Comparison of ENCODE assay signal across 8 mouse cellular contexts in genomic region chr13:51017727-51018321, GRCm38 (mm10).
DNase-seq lines count a peak whose midpoint lies in the region; ATAC-seq and TF ChIP-seq lines count a peak whose summit lies in the region.
"Had no signal": no experiment of that assay in that cellular context is flagged by ENCODE, and none has a peak within 500 bp of the region (broad histone marks: within the 10 kb centered on the region; RNA-seq: fewer than 3 reads in every experiment).

No protein-coding gene starts in this region.

- 5% methylated on average over 10 of the region's 10 CpGs for WGBS in embryonic facial prominence, embryonic 12.5 days
- WGBS in kidney, adult 2 months, result 9% methylated on average over 10 of the region's 10 CpGs
- 62% methylated on average over 10 of the region's 10 CpGs for WGBS in midbrain, embryonic 15.5 days
- 42% methylated on average over 10 of the region's 10 CpGs for WGBS in liver, embryonic 12.5 days (ENCODE audit: insufficient replicate concordance)

- no peak overlapping the region for H3K4me3 ChIP-seq in embryonic facial prominence, embryonic 12.5 days
- H3K4me3 ChIP-seq in kidney, adult 2 months (ENCODE audit: insufficient read depth, low read depth, low read length), result no peak overlapping the region
- H3K4me3 ChIP-seq in midbrain, embryonic 15.5 days, result no peak overlapping the region
- no peak overlapping the region for H3K4me3 ChIP-seq in liver, embryonic 12.5 days

- H3K4me1 ChIP-seq in embryonic facial prominence, embryonic 12.5 days, result peaks cover 35% of the 10 kb centered on the region
- H3K4me1 ChIP-seq in kidney, adult 2 months (ENCODE audit: control insufficient read depth, insufficient read depth, low read length), result peaks cover 5% of the 10 kb centered on the region; the same call in 1 of the 2 replicates
- H3K4me1 ChIP-seq in midbrain, embryonic 15.5 days, result no peaks in the 10 kb centered on the region; the same call in 1 of the 2 replicates
- no peaks in the 10 kb centered on the region for H3K4me1 ChIP-seq in liver, embryonic 12.5 days

- peak; percentile 56 for DNase-seq in R1 (ENCODE audit: low read depth, low spot score)
- DNase-seq in kidney, adult 2 months, result peak; percentile 81
- no peak for DNase-seq in c-Kit-positive CD71-positive TER-119-positive erythroid progenitor cells, embryonic 14.5 days (ENCODE audit: low spot score)
- no peak for DNase-seq in spleen, postnatal 14 days (ENCODE audit: low spot score in 2 of 2)

- no peaks in the 10 kb centered on the region for H3K27me3 ChIP-seq in embryonic facial prominence, embryonic 12.5 days
- no peaks in the 10 kb centered on the region for H3K27me3 ChIP-seq in kidney, adult 2 months (replicated peaks; ENCODE audit: control insufficient read depth, insufficient read depth, low read length)
- no peaks in the 10 kb centered on the region for H3K27me3 ChIP-seq in midbrain, embryonic 15.5 days (replicated peaks)
- no peaks in the 10 kb centered on the region for H3K27me3 ChIP-seq in liver, embryonic 12.5 days (replicated peaks)

- no peak for TF ChIP-seq CTCF in kidney, adult 2 months (conservative IDR thresholded peaks at IDR 0.05; ENCODE audit: insufficient read depth, insufficient read length, low read depth, low read length)

- no peak for TF ChIP-seq POLR2A in kidney, adult 2 months (IDR thresholded peaks at IDR 0.05; ENCODE audit: low read depth, low read length)

- H3K36me3 ChIP-seq in embryonic facial prominence, embryonic 12.5 days, result no peaks in the 10 kb centered on the region
- H3K36me3 ChIP-seq in kidney, adult 2 months (ENCODE audit: control insufficient read depth, insufficient read depth, low read length), result no peaks in the 10 kb centered on the region
- no peaks in the 10 kb centered on the region for H3K36me3 ChIP-seq in midbrain, embryonic 15.5 days (replicated peaks)
- no peaks in the 10 kb centered on the region for H3K36me3 ChIP-seq in liver, embryonic 12.5 days

- no peak overlapping the region for H3K9ac ChIP-seq in embryonic facial prominence, embryonic 12.5 days
- no peak overlapping the region for H3K9ac ChIP-seq in midbrain, embryonic 15.5 days
- no peak overlapping the region for H3K9ac ChIP-seq in liver, embryonic 12.5 days

- no peaks in the 10 kb centered on the region for H3K9me3 ChIP-seq in embryonic facial prominence, embryonic 12.5 days
- no peaks in the 10 kb centered on the region for H3K9me3 ChIP-seq in midbrain, embryonic 15.5 days
- no peaks in the 10 kb centered on the region for H3K9me3 ChIP-seq in liver, embryonic 12.5 days (replicated peaks)

- ATAC-seq in embryonic facial prominence, embryonic 12.5 days (ENCODE audit: insufficient number of reproducible peaks, insufficient read depth, low FRiP score, low TSS enrichment), result peak; percentile 84
- ATAC-seq in midbrain, embryonic 15.5 days (replicated peaks), result 0 out of 2 replicates have a peak, but pooled peaks have one; percentile 14
- no peak for ATAC-seq in liver, embryonic 12.5 days
- ATAC-seq: forebrain, embryonic 16.5 days had no signal

- peak overlapping the region; percentile 91 for H3K27ac ChIP-seq in embryonic facial prominence, embryonic 12.5 days
- H3K27ac ChIP-seq in kidney, adult 2 months (ENCODE audit: insufficient read depth, low read depth, low read length), result peak overlapping the region; percentile 57
- H3K27ac ChIP-seq in midbrain, embryonic 15.5 days, result no peak overlapping the region
- no peak overlapping the region for H3K27ac ChIP-seq in liver, embryonic 12.5 days

- peak overlapping the region; percentile 10 for H3K4me2 ChIP-seq in embryonic facial prominence, embryonic 12.5 days (replicated peaks)
- H3K4me2 ChIP-seq in midbrain, embryonic 15.5 days, result no peak overlapping the region
- H3K4me2 ChIP-seq in liver, embryonic 12.5 days, result no peak overlapping the region

Comparison
In these comparisons a context has a peak if more than half of its experiments do, and no peak if none do; other contexts are left out.
1. DNase-seq: peak in R1 (single experiment) and kidney, adult 2 months (single experiment); none in c-Kit-positive CD71-positive TER-119-positive erythroid progenitor cells, embryonic 14.5 days (single experiment) and spleen, postnatal 14 days (0 of 2).
2. H3K27ac ChIP-seq: peak in embryonic facial prominence, embryonic 12.5 days (single experiment) and kidney, adult 2 months (single experiment); none in midbrain, embryonic 15.5 days (single experiment) and liver, embryonic 12.5 days (single experiment).